Mouse (Mus musculus) forebrain, embryonic 11.5 days (tissue): ENCODE measurements at regions not wholly inside any gene's neighbourhood (a gene's known extent, or its start where the extent isn't known, plus 50 kb on each side); places are given as distances from the start of the nearest gene placed in this dataset.
"Not testable (repeated sequence)": the region's sequence is repeated elsewhere in the genome, so short reads cannot be mapped to it uniquely, and the experiment has no call there.

Source experiments
- ATAC-seq: fragments of 200-750 bp; cut with Nextera tagmentation; replicated peaks from 2 replicates; pipeline ENCODE4 v1.8.0; 2017; ENCODE audit warnings: moderate TSS enrichment; ENCODE audit not compliant: low FRiP score
- DNase-seq: peaks from one replicate; pipeline ENCODE4 v3.0.0-alpha.2; 2017; ENCODE audit warnings: low spot score
- H3K27ac ChIP-seq: fragments of 300-500 bp; sonication (generic); 2 replicates; pipeline ENCODE4 v1.5.1; 2014; ENCODE audit warnings: low read depth, low read length
- H3K27me3 ChIP-seq: fragments of 300-500 bp; sonication (generic); 2 replicates; pipeline ENCODE4 v1.6.1; 2014; ENCODE audit warnings: mild to moderate bottlenecking, low read length, mixed read lengths; ENCODE audit not compliant: control insufficient read depth, insufficient read depth
- H3K36me3 ChIP-seq: fragments of 300-500 bp; sonication (generic); 2 replicates; pipeline ENCODE4 v1.6.1; 2014; ENCODE audit warnings: mild to moderate bottlenecking, low read length, moderate library complexity, mixed read lengths; ENCODE audit not compliant: control insufficient read depth, insufficient read depth
- H3K4me1 ChIP-seq: fragments of 300-500 bp; sonication (generic); replicated peaks from 2 replicates; pipeline ENCODE4 v1.6.1; 2014; ENCODE audit warnings: low read length, mixed read lengths; ENCODE audit not compliant: control insufficient read depth, insufficient read depth
- H3K4me2 ChIP-seq: fragments of 300-500 bp; sonication (generic); 2 replicates; pipeline ENCODE4 v1.6.1; 2014; ENCODE audit warnings: low read depth, mild to moderate bottlenecking, low read length, moderate library complexity, mixed read lengths; ENCODE audit not compliant: severe bottlenecking
- H3K4me3 ChIP-seq: fragments of 300-500 bp; sonication (generic); 2 replicates; pipeline ENCODE4 v1.5.1; 2014; ENCODE audit warnings: low read depth, low read length
- H3K9ac ChIP-seq: fragments of 300-500 bp; sonication (generic); 2 replicates; pipeline ENCODE4 v1.6.1; 2014; ENCODE audit warnings: low read length
- H3K9me3 ChIP-seq: fragments of 300-500 bp; sonication (generic); 2 replicates; pipeline ENCODE4 v1.6.1; 2016; ENCODE audit warnings: low read length, mixed read lengths; ENCODE audit not compliant: control insufficient read depth
- WGBS: fragments of 180-500 bp; shearing (Covaris S2); extraction: QIAGEN DNeasy Blood & Tissue Kit; methylation state at CpG from one replicate; pipeline ENCODE4 v1.1.7; 2014; 5-methylcytosine and 5-hydroxymethylcytosine counted together

- H3K4me3 ChIP-seq, result no peak overlapping the region
- WGBS, result 71% methylated on average over 2 of the region's 2 CpGs
- no peak for DNase-seq
- no peak for ATAC-seq
- H3K27ac ChIP-seq, result no peak overlapping the region
- H3K27me3 ChIP-seq, result no peaks in the 10 kb centered on the region
- H3K9me3 ChIP-seq, result no peaks in the 10 kb centered on the region
- no peak overlapping the region for H3K4me2 ChIP-seq
- no peaks in the 10 kb centered on the region for H3K4me1 ChIP-seq
- H3K36me3 ChIP-seq, result no peaks in the 10 kb centered on the region
- no peak overlapping the region for H3K9ac ChIP-seq
Observed at GRCm38 (mm10) chr7:53136513-53136912, 1121.0 kb upstream of the 1700015G11Rik start.

- no peak overlapping the region for H3K4me2 ChIP-seq
- H3K9ac ChIP-seq, result no peak overlapping the region
- DNase-seq, result no peak
- H3K27ac ChIP-seq, result no peak overlapping the region
- H3K4me3 ChIP-seq, result no peak overlapping the region
- no peaks in the 10 kb centered on the region for H3K36me3 ChIP-seq
- H3K4me1 ChIP-seq, result no peaks in the 10 kb centered on the region
- no peaks in the 10 kb centered on the region for H3K27me3 ChIP-seq
- H3K9me3 ChIP-seq, result no peaks in the 10 kb centered on the region
- ATAC-seq, result no peak
Observed at GRCm38 (mm10) chr7:53117666-53118065, 1102.1 kb upstream of the 1700015G11Rik start.

GRCm38 (mm10) chr7:53115781-53116180, 1100.3 kb upstream of the 1700015G11Rik start:
- no peak overlapping the region for H3K27ac ChIP-seq
- H3K4me1 ChIP-seq, result no peaks in the 10 kb centered on the region
- no peak for DNase-seq

GRCm38 (mm10) chr7:53109265-53109855, 1093.8 kb upstream of the 1700015G11Rik start:
- Histone ChIP-seq H3K36me3 (no peaks in the 10 kb centered on the region), H3K4me2 (no peak overlapping the region), H3K9ac (no peak overlapping the region), H3K27me3 (no peaks in the 10 kb centered on the region), H3K27ac (no peak overlapping the region), H3K4me3 (no peak overlapping the region), H3K9me3 (no peaks in the 10 kb centered on the region), H3K4me1 (no peaks in the 10 kb centered on the region)
- 81% methylated on average over 2 of the region's 2 CpGs for WGBS
- ATAC-seq (no peak), DNase-seq (no peak)

More at GRCm38 (mm10) chr7:53115781-53116180, 1100.3 kb upstream of the 1700015G11Rik start:
- H3K36me3 ChIP-seq, result no peaks in the 10 kb centered on the region
- H3K27me3 ChIP-seq, result no peaks in the 10 kb centered on the region
- no peak overlapping the region for H3K4me2 ChIP-seq
- 69% methylated on average over 2 of the region's 2 CpGs for WGBS
- no peak overlapping the region for H3K4me3 ChIP-seq
- no peak overlapping the region for H3K9ac ChIP-seq
- H3K9me3 ChIP-seq, result no peaks in the 10 kb centered on the region
- ATAC-seq, result 0 out of 2 replicates have a peak, but pooled peaks have one; percentile 24

GRCm38 (mm10) chr7:53107636-53108035, 1092.1 kb upstream of the 1700015G11Rik start:
- Histone ChIP-seq H3K27me3 (no peaks in the 10 kb centered on the region), H3K9me3 (no peaks in the 10 kb centered on the region), H3K4me2 (no peak overlapping the region), H3K4me3 (no peak overlapping the region), H3K4me1 (no peaks in the 10 kb centered on the region), H3K9ac (no peak overlapping the region), H3K36me3 (no peaks in the 10 kb centered on the region), H3K27ac (no peak overlapping the region)
- ATAC-seq (no peak), DNase-seq (no peak)
- WGBS, result 99% methylated on average over 3 of the region's 3 CpGs

- not testable (repeated sequence) for ATAC-seq, H3K36me3 ChIP-seq, H3K4me3 ChIP-seq, H3K9me3 ChIP-seq, H3K9ac ChIP-seq, H3K4me1 ChIP-seq, H3K27ac ChIP-seq, H3K27me3 ChIP-seq, DNase-seq, H3K4me2 ChIP-seq
- 87% methylated on average over 3 of the region's 3 CpGs for WGBS
Observed at GRCm38 (mm10) chr7:53085822-53086221, 1070.3 kb upstream of the 1700015G11Rik start.

GRCm38 (mm10) chr7:53070621-53071020, 1055.1 kb upstream of the 1700015G11Rik start:
- H3K4me1 ChIP-seq, result no peaks in the 10 kb centered on the region
- no peaks in the 10 kb centered on the region for H3K27me3 ChIP-seq
- no peaks in the 10 kb centered on the region for H3K9me3 ChIP-seq
- ATAC-seq (no peak), DNase-seq (no peak)
- no peak overlapping the region for H3K4me3 ChIP-seq
- no peak overlapping the region for H3K27ac ChIP-seq
- no peak overlapping the region for H3K9ac ChIP-seq
- H3K36me3 ChIP-seq, result no peaks in the 10 kb centered on the region
- H3K4me2 ChIP-seq, result no peak overlapping the region
